8 mouse cellular contexts compared by ENCODE assay signal in genomic region chr5:136790570-136791196, GRCm38 (mm10).
A peak's percentile ranks its signal among the peaks of the same experiment; 100 is the strongest.
DNase-seq lines count a peak whose midpoint lies in the region; ATAC-seq and TF ChIP-seq lines count a peak whose summit lies in the region.

No protein-coding gene starts in this region.

- TF ChIP-seq POLR2A in spleen, adult 2 months (IDR thresholded peaks at IDR 0.05; ENCODE audit: low read depth, low read length), result no peak

- H3K27me3 ChIP-seq in heart, embryonic 11.5 days (ENCODE audit: control insufficient read depth, insufficient read depth, low read length), result no peaks in the 10 kb centered on the region
- H3K27me3 ChIP-seq in intestine, postnatal 0 days (replicated peaks; ENCODE audit: control insufficient read depth, insufficient read depth, low read length), result no peaks in the 10 kb centered on the region
- no peaks in the 10 kb centered on the region for H3K27me3 ChIP-seq in midbrain, embryonic 15.5 days (replicated peaks)
- H3K27me3 ChIP-seq in spleen, adult 2 months (ENCODE audit: control insufficient read depth, insufficient read depth, low read length), result no peaks in the 10 kb centered on the region

- no peaks in the 10 kb centered on the region for H3K36me3 ChIP-seq in heart, embryonic 11.5 days (ENCODE audit: control insufficient read depth, insufficient read depth, low read length)
- H3K36me3 ChIP-seq in intestine, postnatal 0 days (ENCODE audit: control insufficient read depth, insufficient read depth), result no peaks in the 10 kb centered on the region
- no peaks in the 10 kb centered on the region for H3K36me3 ChIP-seq in midbrain, embryonic 15.5 days (replicated peaks)
- no peaks in the 10 kb centered on the region for H3K36me3 ChIP-seq in spleen, adult 2 months (ENCODE audit: control insufficient read depth, insufficient read depth, low read length)

- H3K27ac ChIP-seq in heart, embryonic 11.5 days (ENCODE audit: low read depth, low read length), result no peak overlapping the region
- H3K27ac ChIP-seq in intestine, postnatal 0 days (ENCODE audit: low read depth, low read length), result no peak overlapping the region
- H3K27ac ChIP-seq in midbrain, embryonic 15.5 days, result 0 out of 2 replicates have a peak overlapping the region, but pooled peaks have one; percentile 8
- no peak overlapping the region for H3K27ac ChIP-seq in spleen, adult 2 months (ENCODE audit: insufficient read depth, low read length)

- 17% methylated on average over 11 of the region's 11 CpGs for WGBS in heart, embryonic 11.5 days (ENCODE audit: insufficient replicate concordance)
- 13% methylated on average over 11 of the region's 11 CpGs for WGBS in intestine, postnatal 0 days
- WGBS in midbrain, embryonic 15.5 days, result 15% methylated on average over 11 of the region's 11 CpGs
- 14% methylated on average over 11 of the region's 11 CpGs for WGBS in spleen, adult 2 months

- no peak overlapping the region for H3K4me2 ChIP-seq in heart, embryonic 11.5 days
- no peak overlapping the region for H3K4me2 ChIP-seq in intestine, postnatal 0 days (replicated peaks; ENCODE audit: low read depth)
- H3K4me2 ChIP-seq in midbrain, embryonic 15.5 days, result no peak overlapping the region

- no peak overlapping the region for H3K9ac ChIP-seq in heart, embryonic 11.5 days (ENCODE audit: low read depth, low read length)
- H3K9ac ChIP-seq in intestine, postnatal 0 days (ENCODE audit: low read depth, low read length), result no peak overlapping the region
- no peak overlapping the region for H3K9ac ChIP-seq in midbrain, embryonic 15.5 days

- ATAC-seq in heart, embryonic 11.5 days (replicated peaks; ENCODE audit: insufficient number of reproducible peaks, low FRiP score, low TSS enrichment), result no peak; the same call in 1 of the 2 replicates
- ATAC-seq in intestine, postnatal 0 days, result peak; percentile 68
- peak; percentile 86 for ATAC-seq in midbrain, embryonic 15.5 days (replicated peaks)

- TF ChIP-seq CTCF in intestine, postnatal 0 days (IDR thresholded peaks at IDR 0.05; ENCODE audit: low read depth), result peak; percentile 99
- peak; percentile 96; the same call in 1 of the 2 replicates for TF ChIP-seq CTCF in spleen, adult 2 months (IDR thresholded peaks at IDR 0.05; ENCODE audit: extremely low read depth, insufficient read depth, insufficient read length, insufficient replicate concordance)

- intact Hi-C loops in left cerebral cortex, postnatal 36 days (cut with DNase I), result no loop called here

- no peaks in the 10 kb centered on the region for H3K4me1 ChIP-seq in heart, embryonic 11.5 days (ENCODE audit: control insufficient read depth, insufficient read depth, low read length)
- H3K4me1 ChIP-seq in intestine, postnatal 0 days (replicated peaks; ENCODE audit: control insufficient read depth, insufficient read depth, low read length), result no peaks in the 10 kb centered on the region
- no peaks in the 10 kb centered on the region for H3K4me1 ChIP-seq in midbrain, embryonic 15.5 days
- no peaks in the 10 kb centered on the region; the same call in 1 of the 2 replicates for H3K4me1 ChIP-seq in spleen, adult 2 months (ENCODE audit: control insufficient read depth, insufficient read depth, insufficient read length)

- no peaks in the 10 kb centered on the region for H3K9me3 ChIP-seq in heart, embryonic 11.5 days (replicated peaks; ENCODE audit: control insufficient read depth, low read length)
- no peaks in the 10 kb centered on the region for H3K9me3 ChIP-seq in intestine, postnatal 0 days (ENCODE audit: control insufficient read depth)
- H3K9me3 ChIP-seq in midbrain, embryonic 15.5 days, result no peaks in the 10 kb centered on the region

- H3K4me3 ChIP-seq in heart, embryonic 11.5 days (ENCODE audit: low read depth, low read length), result no peak overlapping the region
- H3K4me3 ChIP-seq in intestine, postnatal 0 days (ENCODE audit: low read depth, low read length), result no peak overlapping the region
- no peak overlapping the region for H3K4me3 ChIP-seq in midbrain, embryonic 15.5 days
- H3K4me3 ChIP-seq in spleen, adult 2 months (ENCODE audit: extremely low read depth, insufficient read depth, insufficient read length), result no peak overlapping the region

- DNase-seq in heart, adult 11 months, result peak; percentile 97
- peak; percentile 90 for DNase-seq in embryo, embryonic 11.5 days (ENCODE audit: low read depth, low spot score)
- DNase-seq in gastrocnemius, postnatal 4 days (ENCODE audit: low spot score in 2 of 2), result peak; percentile 74 to 88
- peak; percentile 84 to 87 for DNase-seq in left cerebral cortex, postnatal 36 days (ENCODE audit: low spot score in 2 of 2)
- peak; percentile 48 to 80 for DNase-seq in spleen, adult 2 months (ENCODE audit: low read depth in 1 of 2, low spot score in 2 of 2)
